Mouse (Mus musculus): Measurements from ENCODE around the gene 1700001O22Rik. TPM values are rescaled to one million over a fixed set of nuclear protein-coding genes. Genes with fewer than 3 reads are reported as not detected.

Gene 1700001O22Rik
- total and polyA plus RNA-seq, 3 experiments, result not detected

GRCm38 (mm10) chr2:30846723-30847122 is 43.3 kb upstream of the 1700001O22Rik start:
- Histone ChIP-seq H3K4me1 (ENCODE audit: control insufficient read depth in 1 of 2, insufficient read depth in 2 of 2) (no peaks in the 10 kb centered on the region), H3K27me3 (replicated peaks) (peaks cover 85% of the 10 kb centered on the region), H3K36me3 (replicated peaks in 1 of 2; ENCODE audit: control insufficient read depth in 1 of 2, insufficient read depth in 1 of 2, low read length in 1 of 2) (no peaks in the 10 kb centered on the region), H3K4me3 (replicated peaks in 1 of 3; ENCODE audit: low read depth in 2 of 3, low read length in 2 of 3, poor library complexity in 1 of 3) (no peak overlapping the region), H3K27ac (ENCODE audit: insufficient read depth, low read depth) (no peak overlapping the region), H3K79me2 (replicated peaks; ENCODE audit: control insufficient read depth, extremely low read depth, insufficient read depth, poor library complexity, severe bottlenecking) (no peaks in the 10 kb centered on the region), H3K9me3 (replicated peaks; ENCODE audit: low read length) (no peaks in the 10 kb centered on the region), H3K9ac (ENCODE audit: insufficient read depth, low read depth) (no peak overlapping the region), H3K4me2 (ENCODE audit: insufficient read depth, low read depth, poor library complexity, severe bottlenecking) (no peak overlapping the region)
- no peak for TF ChIP-seq IRF4 (IDR thresholded peaks at IDR 0.05; ENCODE audit: low read depth, low read length)
- no peak for TF ChIP-seq ETS1 (conservative IDR thresholded peaks at IDR 0.05; ENCODE audit: low read depth, low read length)
- in situ Hi-C loops (cut with MboI; ENCODE audit: low pct_ligation_motif_present, low pct_unique_long_range_greater_than_20kb, low sequenced_read_pairs) (no loop called here), dilution Hi-C loops (cut with MboI; ENCODE audit: extremely low pct_ligation_motif_present, extremely low pct_unique_long_range_greater_than_20kb, low sequenced_read_pairs) (no loop called here)
- no peak for DNase-seq (ENCODE audit: extremely low read depth)

GRCm38 (mm10) chr2:30846236-30846635 is 42.8 kb upstream of the 1700001O22Rik start:
- Histone ChIP-seq H3K4me2 (ENCODE audit: insufficient read depth, low read depth, poor library complexity, severe bottlenecking) (no peak overlapping the region), H3K9ac (ENCODE audit: insufficient read depth, low read depth) (no peak overlapping the region), H3K36me3 (replicated peaks in 1 of 2; ENCODE audit: control insufficient read depth in 1 of 2, insufficient read depth in 1 of 2, low read length in 1 of 2) (no peaks in the 10 kb centered on the region), H3K4me1 (ENCODE audit: control insufficient read depth in 1 of 2, insufficient read depth in 2 of 2) (no peaks in the 10 kb centered on the region), H3K9me3 (replicated peaks; ENCODE audit: low read length) (no peaks in the 10 kb centered on the region), H3K4me3 (replicated peaks in 1 of 3; ENCODE audit: low read depth in 2 of 3, low read length in 2 of 3, poor library complexity in 1 of 3) (no peak overlapping the region), H3K27ac (ENCODE audit: insufficient read depth, low read depth) (no peak overlapping the region), H3K27me3 (replicated peaks) (peaks cover 85% of the 10 kb centered on the region), H3K79me2 (replicated peaks; ENCODE audit: control insufficient read depth, extremely low read depth, insufficient read depth, poor library complexity, severe bottlenecking) (no peaks in the 10 kb centered on the region)
- no peak for DNase-seq (ENCODE audit: extremely low read depth)
- dilution Hi-C loops (cut with MboI; ENCODE audit: extremely low pct_ligation_motif_present, extremely low pct_unique_long_range_greater_than_20kb, low sequenced_read_pairs) (no loop called here), in situ Hi-C loops (cut with MboI; ENCODE audit: low pct_ligation_motif_present, low pct_unique_long_range_greater_than_20kb, low sequenced_read_pairs) (no loop called here)
- no peak for TF ChIP-seq BHLHE40 (IDR thresholded peaks at IDR 0.05; ENCODE audit: low read depth, low read length)
- TF ChIP-seq CHD1 (IDR thresholded peaks at IDR 0.05; ENCODE audit: low read depth, low read length), result no peak
- TF ChIP-seq NRF1 (IDR thresholded peaks at IDR 0.05; ENCODE audit: low read depth, low read length), result no peak
- TF ChIP-seq GABPA (IDR thresholded peaks at IDR 0.05; ENCODE audit: insufficient replicate concordance, low read depth, low read length), result no peak
- TF ChIP-seq NELFE (IDR thresholded peaks at IDR 0.05; ENCODE audit: low read depth, low read length), result no peak
- no peak for TF ChIP-seq POLR2A (IDR thresholded peaks at IDR 0.05; ENCODE audit: low read depth, low read length)
- TF ChIP-seq MYC (IDR thresholded peaks at IDR 0.05; ENCODE audit: low read depth, low read length), result no peak
- TF ChIP-seq MEF2A (IDR thresholded peaks at IDR 0.05; ENCODE audit: borderline replicate concordance, low read depth, low read length), result no peak
- TF ChIP-seq ZC3H11A (IDR thresholded peaks at IDR 0.05; ENCODE audit: low read depth, low read length), result no peak
- no peak for TF ChIP-seq KAT2A (IDR thresholded peaks at IDR 0.05; ENCODE audit: insufficient replicate concordance, low read length)
- TF ChIP-seq ETS1 (conservative IDR thresholded peaks at IDR 0.05; ENCODE audit: low read depth, low read length), result no peak
- no peak for TF ChIP-seq IRF4 (IDR thresholded peaks at IDR 0.05; ENCODE audit: low read depth, low read length)
- TF ChIP-seq CTCF (conservative IDR thresholded peaks at IDR 0.05 in 1 of 2, IDR thresholded peaks at IDR 0.05 in 1 of 2; ENCODE audit: low read depth in 2 of 2, low read length in 2 of 2), result no peak
- TF ChIP-seq HCFC1 (IDR thresholded peaks at IDR 0.05; ENCODE audit: low read depth, low read length), result no peak

All from CH12.LX (cell line).